Mouse (Mus musculus): ENCODE measurements at regions not wholly inside any gene's neighbourhood (a gene's known extent, or its start where the extent isn't known, plus 50 kb on each side); places are given as distances from the start of the nearest gene placed in this dataset.

DNA sequence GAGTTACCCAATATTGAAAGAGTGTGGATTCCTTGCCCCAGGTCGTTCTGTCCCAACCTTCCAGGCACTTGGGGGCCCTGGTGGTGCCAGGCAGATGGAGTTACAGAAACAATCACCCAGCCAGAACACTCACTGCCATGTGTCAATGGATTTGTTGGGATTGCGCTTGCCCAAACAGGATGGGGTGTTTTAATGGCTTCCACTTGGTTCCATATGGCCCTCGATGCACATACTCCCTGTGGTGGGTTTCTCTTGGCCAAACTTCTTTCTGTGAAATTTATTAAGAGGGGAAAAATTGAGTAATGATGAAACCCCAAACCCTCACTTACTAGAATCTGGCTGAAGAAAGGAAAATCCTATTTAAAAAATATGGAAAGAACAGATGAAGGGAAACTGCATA, 146.8 kb downstream of the Spata18 start:
- CTCF ChIA-PET: no interaction called here

GRCm38 (mm10) chr5:73803431-73803830, 152.3 kb downstream of the Spata18 start:
- CTCF ChIA-PET: interaction anchor here (0.7 kb wide), 1 partner anchor 1365 kb away, joined by 3 read pairs; no protein-coding TSS in a partner anchor

DNA sequence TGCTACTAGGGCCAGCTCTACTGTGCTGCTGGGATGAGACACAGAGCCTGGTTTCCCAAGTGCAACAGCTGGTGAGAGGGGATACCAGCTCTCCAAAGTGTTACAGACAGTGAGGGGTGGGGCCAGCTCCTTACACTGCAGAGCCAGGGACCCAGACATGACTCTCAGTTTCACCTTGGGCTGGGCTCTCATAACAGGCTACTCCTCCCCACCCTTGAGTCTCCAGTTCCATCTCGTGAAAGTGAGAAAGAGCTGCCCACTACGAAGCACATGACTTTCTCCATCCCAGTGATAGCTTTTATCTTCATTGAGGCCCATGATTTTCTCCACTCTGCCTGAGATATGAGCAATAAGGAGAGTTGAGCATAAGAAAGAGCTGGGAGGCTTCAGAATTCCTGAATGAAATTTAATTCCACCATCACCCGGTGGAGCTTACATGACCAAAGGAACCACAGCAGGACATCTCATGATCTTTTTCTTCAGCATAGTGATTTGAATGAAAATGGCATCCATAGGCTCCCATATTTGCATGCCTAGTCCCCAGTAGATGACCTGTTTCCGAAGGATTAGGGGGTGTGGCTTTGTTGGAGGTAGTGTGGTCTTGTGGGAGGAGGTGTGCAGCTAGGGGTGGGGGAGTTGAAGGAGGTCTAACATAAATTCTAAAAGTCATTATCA, 153.5 kb downstream of the Spata18 start:
- CTCF ChIA-PET: no interaction called here

- CTCF ChIA-PET: no interaction called here
Measured at GRCm38 (mm10) chr5:73810660-73811059, 159.5 kb downstream of the Spata18 start.

- CTCF ChIA-PET: no interaction called here
Measured at GRCm38 (mm10) chr5:73811094-73811521, 159.9 kb downstream of the Spata18 start.

- CTCF ChIA-PET: no interaction called here
Measured at GRCm38 (mm10) chr5:73815752-73816151, 164.6 kb downstream of the Spata18 start.

DNA sequence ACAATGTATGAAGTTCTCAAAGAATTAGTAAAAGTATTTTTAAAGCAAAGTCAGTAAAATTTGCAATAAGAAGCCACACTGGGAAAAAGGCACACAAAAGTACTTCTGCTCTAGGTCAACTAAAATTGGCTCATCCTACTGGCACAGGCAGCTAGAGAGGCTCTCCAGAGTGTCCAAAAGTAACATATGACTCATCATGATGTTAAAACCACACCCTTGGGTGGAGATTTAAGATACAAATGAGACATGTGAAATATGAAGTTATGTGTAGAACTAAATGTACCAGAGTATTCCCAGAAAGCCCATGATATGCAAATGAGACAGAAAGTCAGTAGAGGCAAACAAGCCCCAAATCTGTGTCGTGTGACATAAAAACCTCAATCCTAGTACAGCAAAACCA, 166.0 kb downstream of the Spata18 start:
- CTCF ChIA-PET: no interaction called here

GRCm38 (mm10) chr5:73821956-73822545, 170.9 kb downstream of the Spata18 start:
- CTCF ChIA-PET: no interaction called here

GRCm38 (mm10) chr5:73823421-73823820, 172.2 kb downstream of the Spata18 start:
- CTCF ChIA-PET: no interaction called here

- CTCF ChIA-PET: no interaction called here
Measured at GRCm38 (mm10) chr5:73826941-73827340, 175.8 kb downstream of the Spata18 start.

GRCm38 (mm10) chr5:73833721-73834120, 182.5 kb downstream of the Spata18 start:
- CTCF ChIA-PET: no interaction called here

DNA sequence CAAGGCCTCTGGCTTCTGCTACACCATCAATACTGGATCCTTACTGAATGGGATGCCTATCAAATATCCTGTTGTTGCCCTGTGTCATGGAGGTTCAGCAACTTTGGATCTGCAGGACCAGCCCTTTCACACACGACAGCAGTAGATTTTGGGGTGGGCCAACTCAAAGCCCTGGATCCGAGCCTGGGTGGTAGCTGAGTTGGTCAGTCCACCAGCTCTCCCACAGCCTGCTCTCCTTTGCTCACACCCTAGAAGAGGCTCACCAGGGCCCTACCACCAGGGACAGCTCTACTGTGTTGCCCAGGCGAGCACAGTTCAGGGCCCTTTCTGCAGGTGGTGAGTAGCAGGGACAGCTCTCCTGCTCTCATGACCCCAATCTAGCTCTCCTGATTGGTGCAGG, 192.6 kb downstream of the Spata18 start:
- CTCF ChIA-PET: no interaction called here

- CTCF ChIA-PET: no interaction called here
Measured at GRCm38 (mm10) chr5:73846096-73846782, 195.1 kb downstream of the Spata18 start.

DNA sequence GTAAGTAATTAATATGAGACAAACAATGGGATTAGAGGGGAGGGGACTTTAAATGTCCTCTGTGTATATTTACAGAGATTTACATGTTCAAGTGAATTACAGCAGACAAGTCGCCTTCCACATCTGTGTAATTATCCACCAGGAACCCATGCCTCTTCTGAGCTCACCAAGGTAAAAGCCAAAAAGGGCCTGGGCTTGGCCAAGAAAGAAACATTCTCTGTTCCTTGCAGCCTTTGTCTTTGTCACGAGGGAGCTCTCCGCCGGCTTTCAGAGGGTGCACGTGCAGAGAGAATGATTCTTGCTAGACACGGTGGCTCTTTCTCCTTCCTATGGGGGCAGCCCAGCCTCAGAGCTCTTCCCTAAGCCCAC, 195.6 kb downstream of the Spata18 start:
- CTCF ChIA-PET: no interaction called here

DNA sequence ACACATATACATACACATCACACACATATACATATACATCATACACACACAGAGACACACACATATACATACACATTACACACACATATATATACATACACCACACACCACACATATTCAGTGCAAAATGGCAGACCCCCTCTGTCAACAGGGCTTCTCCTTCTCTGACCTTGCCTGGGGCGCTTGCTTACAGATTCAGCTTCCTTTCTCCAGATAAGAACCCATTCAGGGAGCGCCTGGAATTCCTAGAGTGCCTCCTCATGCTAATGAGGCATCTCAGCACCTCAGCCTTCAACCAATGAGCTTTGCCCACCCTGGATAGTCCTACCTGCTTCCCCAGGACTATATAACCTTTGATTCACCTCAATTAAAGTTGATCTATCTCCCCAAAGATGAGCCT, 200.3 kb downstream of the Spata18 start:
- CTCF ChIA-PET: no interaction called here

DNA sequence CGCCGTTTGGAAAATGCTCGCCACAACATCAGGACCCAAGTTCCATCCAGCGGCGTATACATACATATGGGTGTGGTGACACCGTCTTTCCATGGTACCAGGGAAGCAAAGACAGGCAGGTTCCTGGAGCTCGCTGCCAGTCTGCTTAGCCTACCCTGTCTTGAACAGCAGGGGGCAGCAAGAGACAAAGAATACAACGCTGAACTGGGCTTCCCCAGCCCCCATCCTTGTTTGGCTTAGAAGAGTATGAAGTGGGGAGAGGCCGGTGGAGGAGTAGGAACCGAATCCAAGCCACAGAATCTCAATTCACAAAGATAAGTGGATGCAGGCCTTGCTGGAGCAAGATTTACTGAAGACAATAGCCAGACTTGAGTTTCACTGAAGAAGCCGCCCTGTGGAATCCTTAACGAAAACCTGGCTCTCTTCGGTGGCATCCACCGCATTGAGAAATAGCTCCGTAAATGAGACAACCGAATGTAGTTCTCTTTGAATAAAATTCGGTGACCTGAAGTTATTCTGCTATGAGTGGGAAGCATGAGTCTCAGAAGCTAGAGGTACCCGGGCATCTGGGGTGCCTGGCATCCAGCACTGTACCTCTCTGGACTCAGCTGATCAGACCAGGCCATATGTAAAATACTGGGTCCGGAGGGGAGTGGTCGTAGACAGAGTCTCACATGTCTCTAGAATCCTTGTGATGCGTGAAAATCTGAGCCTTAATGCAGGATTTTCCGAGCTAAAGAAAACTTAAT, 203.0 kb downstream of the Spata18 start:
- CTCF ChIA-PET: no interaction called here

DNA sequence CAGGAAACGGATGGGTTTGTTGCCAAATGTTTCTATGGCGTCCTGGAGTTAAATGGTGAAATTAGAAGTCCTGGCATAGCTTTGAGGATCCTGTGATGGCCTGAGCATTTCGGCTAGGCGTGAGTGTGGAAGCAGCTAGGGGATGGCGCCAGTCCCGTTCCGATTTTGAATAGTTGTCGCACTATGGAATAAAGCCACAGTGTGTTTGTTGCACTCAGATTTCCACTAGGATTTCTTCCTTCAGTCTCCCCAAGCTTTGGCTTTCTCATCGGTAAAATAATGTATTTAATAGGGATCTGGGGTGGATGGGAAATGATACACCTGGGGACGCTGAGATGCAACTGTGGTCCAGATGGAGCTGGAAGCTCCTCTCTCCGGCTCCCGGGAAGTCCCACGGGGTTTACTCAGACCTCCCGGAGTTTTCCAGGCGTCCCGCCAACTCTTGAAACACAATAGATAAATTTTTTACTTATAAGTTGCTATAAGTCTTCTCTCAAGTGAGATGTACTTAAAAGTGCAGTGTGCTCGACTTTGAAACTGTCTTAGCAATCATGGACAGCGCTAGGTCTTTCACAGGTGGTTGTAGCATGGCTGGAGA, 203.7 kb downstream of the Spata18 start:
- CTCF ChIA-PET: no interaction called here

- CTCF ChIA-PET: no interaction called here
Measured at GRCm38 (mm10) chr5:73859320-73859719, 208.1 kb downstream of the Spata18 start.

GRCm38 (mm10) chr5:73864138-73864761, 204.0 kb downstream of the Usp46 start:
- CTCF ChIA-PET: interaction anchor here (0.7 kb wide), 1 partner anchor 223 kb away, joined by 4 read pairs; no protein-coding TSS in a partner anchor

- CTCF ChIA-PET: no interaction called here
Measured at GRCm38 (mm10) chr5:73872641-73873421, 195.4 kb downstream of the Usp46 start.

DNA sequence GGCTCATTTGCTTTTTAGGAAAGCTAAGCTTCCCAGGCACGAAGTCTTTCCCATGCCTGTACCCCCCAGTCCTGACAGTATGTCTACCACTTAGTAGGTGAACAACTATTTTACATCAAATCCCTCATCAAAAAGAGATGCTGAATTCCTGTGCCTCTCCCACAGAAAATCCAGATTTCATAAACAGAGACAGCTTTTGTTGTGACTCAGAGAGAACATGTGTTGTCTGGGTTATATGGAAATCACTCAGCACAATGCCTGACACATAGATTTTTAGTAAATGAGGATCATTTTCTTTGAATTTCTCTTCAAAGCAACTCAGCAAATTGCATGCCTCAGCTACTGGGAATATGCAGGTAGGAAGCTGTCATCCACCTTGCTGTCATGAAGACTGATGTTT, 193.5 kb downstream of the Usp46 start:
- CTCF ChIA-PET: no interaction called here

Measured in spleen, embryonic (tissue).